Mouse (Mus musculus) G1E (cell line): ENCODE data around the gene Sec14l3.

Experiments
- CTCF ChIP-seq: IDR thresholded peaks from 2 replicates; pipeline ENCODE4 v1.5.1; 2012; ENCODE audit warnings: low read depth, low read length, inconsistent platforms, mixed read lengths
- GATA1 ChIP-seq: IDR thresholded peaks from 2 replicates; pipeline ENCODE4 v1.6.1; 2012; ENCODE audit warnings: borderline replicate concordance, low read length, inconsistent platforms, mixed read lengths
- GATA2 ChIP-seq: IDR thresholded peaks from 2 replicates; pipeline ENCODE4 v1.6.1; 2012; ENCODE audit warnings: low read depth, low read length, inconsistent platforms, borderline replicate concordance
- POLR2AphosphoS5 ChIP-seq: IDR thresholded peaks from 2 replicates; pipeline ENCODE4 v1.6.1; 2012; ENCODE audit warnings: low read depth, low read length, inconsistent platforms; ENCODE audit not compliant: insufficient replicate concordance
- TAL1 ChIP-seq: conservative IDR thresholded peaks from 2 replicates; pipeline ENCODE4 v1.6.1; 2012; ENCODE audit warnings: low read depth, low read length, inconsistent platforms, mixed read lengths

DNA sequence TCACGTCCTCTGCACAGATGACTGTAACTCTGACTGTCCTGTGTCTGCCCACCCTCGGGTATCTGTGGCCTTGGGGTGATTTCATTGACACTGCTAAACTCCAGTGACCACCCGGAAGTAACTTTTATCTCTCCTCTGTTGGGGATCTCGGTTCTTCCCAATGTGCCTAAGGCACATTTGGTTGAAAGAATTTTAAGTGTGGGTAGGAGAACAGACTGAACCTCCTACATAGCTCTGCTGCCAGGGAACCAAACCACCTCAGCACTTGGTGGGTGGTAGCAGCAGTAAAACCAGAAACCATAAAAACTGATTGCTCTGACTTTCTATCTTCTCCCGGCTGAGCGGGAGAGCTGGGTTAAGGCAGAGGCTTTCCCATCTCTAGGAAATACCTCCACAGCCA, 40.8 kb downstream of the Sec14l3 start:
- TF ChIP-seq CTCF (no peak), POLR2AphosphoS5 (no peak), GATA1 (no peak), GATA2 (no peak), TAL1 (no peak)
